Mouse (Mus musculus) left cerebral cortex, postnatal 36 days (tissue): ENCODE results near the gene Glrx5. TPM values are rescaled to one million over a fixed set of nuclear protein-coding genes. Genes with fewer than 3 reads are reported as not detected.

ENCODE experiments used
- microRNA-seq: library from miRNA; unstranded; fragments of <30 nt; microRNA quantifications from one replicate; pipeline ENCODE4 v1.2.0, GENCODE M21; 2022
- total RNA-seq, 2 experiments: library from RNA; stranded (reverse); gene quantifications; 2 replicates each; pipeline ENCODE4 v1.2.3; 2021

Gene Glrx5
- total RNA-seq, 2 experiments from 2014 or later: 41.1 to 51.5 TPM

Small RNA genes lying within 50 kb of the gene (microRNA-seq; reads per million reads assigned to microRNA genes)
- gene Mir3069: 11.2 reads per million, percentile 31 among the genes with 10 or more reads in this experiment

Other genes with a start within 250 kb of the Glrx5 start
- gene Clmn, start 167.6 kb upstream of the Glrx5 start, total RNA-seq: 10 to 100 TPM; 45.7 to 53.7 TPM
- gene Syne3, start 22.9 kb upstream of the Glrx5 start, total RNA-seq: 1 to 10 TPM; 1.0 to 2.1 TPM
- not detected for gene Tcl1b2, start 113.3 kb downstream of the Glrx5 start, total RNA-seq
- not detected for gene Tcl1b1, start 127.0 kb downstream of the Glrx5 start, total RNA-seq
- gene Tcl1b5, start 143.7 kb downstream of the Glrx5 start, total RNA-seq: not detected
- gene Tcl1b3, start 158.4 kb downstream of the Glrx5 start, total RNA-seq: not detected
- not detected for gene Tcl1b4, start 169.3 kb downstream of the Glrx5 start, total RNA-seq
- not detected for gene Tcl1, start 190.1 kb downstream of the Glrx5 start, total RNA-seq